Mouse (Mus musculus): Measurements from ENCODE around the gene Dusp1. TPM values are rescaled to one million over a fixed set of nuclear protein-coding genes. Genes with fewer than 3 reads are reported as not detected.
A peak's percentile ranks its signal among the peaks of the same experiment; 100 is the strongest.

Gene Dusp1
- polyA plus RNA-seq, 1 experiment from 2014 or later = 18.9 TPM

DNA sequence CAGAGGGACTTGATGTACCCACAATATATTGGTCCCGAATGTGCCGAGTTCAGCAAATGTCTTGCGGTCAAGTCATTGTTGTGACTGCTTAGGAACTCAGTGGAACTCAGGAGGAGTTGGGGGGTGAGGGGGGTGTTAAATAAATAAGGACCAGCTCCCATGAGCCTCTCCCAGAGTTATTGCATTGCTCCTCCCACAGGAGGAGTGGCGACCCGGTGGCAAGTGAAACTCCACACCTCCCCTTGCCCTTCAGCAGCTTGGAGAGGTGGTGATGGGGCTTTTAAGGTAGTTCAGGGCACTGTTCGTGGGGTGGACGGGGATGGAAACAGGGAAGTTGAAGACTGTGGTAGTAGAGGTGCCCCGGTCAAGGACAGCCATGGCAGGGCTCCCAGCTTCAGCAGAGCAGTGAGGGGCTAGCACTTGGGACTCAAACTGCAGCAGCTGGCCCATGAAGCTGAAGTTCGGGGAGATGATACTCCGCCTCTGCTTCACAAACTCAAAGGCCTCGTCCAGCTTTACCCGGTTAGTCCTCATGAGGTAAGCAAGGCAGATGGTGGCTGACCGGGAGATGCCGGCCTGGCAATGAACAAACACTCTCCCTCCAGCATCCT lies 55.8 kb downstream of the Dusp1 start:
- Histone ChIP-seq H3K27ac (ENCODE audit: low read depth, low read length) (no peak overlapping the region), H3K36me3 (ENCODE audit: control insufficient read depth, insufficient read depth) (no peaks in the 10 kb centered on the region), H3K27me3 (replicated peaks; ENCODE audit: control insufficient read depth, insufficient read depth, low read length) (no peaks in the 10 kb centered on the region), H3K9ac (ENCODE audit: low read depth, low read length) (no peak overlapping the region), H3K4me3 (ENCODE audit: low read depth, low read length) (peak overlapping the region; percentile 52), H3K4me2 (replicated peaks; ENCODE audit: low read depth) (peak overlapping the region; percentile 91), H3K4me1 (replicated peaks; ENCODE audit: control insufficient read depth, insufficient read depth, low read length) (0 out of 2 replicates have a peak, but pooled peaks cover 7% of the 10 kb centered on the region), H3K9me3 (ENCODE audit: control insufficient read depth) (no peaks in the 10 kb centered on the region)
- 77% methylated on average over 14 of the region's 14 CpGs for WGBS
- ATAC-seq = no peak
- TF ChIP-seq CTCF (IDR thresholded peaks at IDR 0.05; ENCODE audit: low read depth) = no peak

DNA sequence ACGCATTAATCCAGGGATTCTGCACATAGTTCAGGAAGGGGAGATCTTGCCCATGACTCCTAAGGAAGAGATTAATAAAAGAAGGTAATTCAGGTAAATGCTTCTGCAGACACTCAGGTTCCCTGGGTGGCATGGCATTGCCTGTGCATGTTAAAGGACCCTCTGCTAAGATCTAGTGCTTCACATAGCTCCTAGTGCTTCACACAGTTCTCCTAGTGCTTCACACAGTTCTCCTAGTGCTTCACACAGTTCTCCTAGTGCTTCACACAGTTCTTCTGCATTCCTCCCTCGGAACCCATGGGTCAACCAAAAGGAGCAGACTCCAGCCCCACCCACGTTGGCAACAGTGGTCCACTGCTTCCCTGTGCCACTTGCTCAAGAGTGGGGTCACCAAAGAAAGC lies 56.7 kb downstream of the Dusp1 start:
- no peak for TF ChIP-seq CTCF (IDR thresholded peaks at IDR 0.05; ENCODE audit: low read depth)

GRCm38 (mm10) chr17:26503981-26504671 lies 57.8 kb downstream of the Dusp1 start:
- no peaks in the 10 kb centered on the region for H3K9me3 ChIP-seq (ENCODE audit: control insufficient read depth)
- H3K27ac ChIP-seq (ENCODE audit: low read depth, low read length) = peak overlapping the region; percentile 31
- H3K36me3 ChIP-seq (ENCODE audit: control insufficient read depth, insufficient read depth) = no peaks in the 10 kb centered on the region
- H3K4me2 ChIP-seq (replicated peaks; ENCODE audit: low read depth) = no peak overlapping the region; the same call in 1 of the 2 replicates
- 0 out of 2 replicates have a peak, but pooled peaks cover 7% of the 10 kb centered on the region for H3K4me1 ChIP-seq (replicated peaks; ENCODE audit: control insufficient read depth, insufficient read depth, low read length)
- ATAC-seq = no peak
- WGBS = 51% methylated on average over 11 of the region's 11 CpGs
- no peak for TF ChIP-seq CTCF (IDR thresholded peaks at IDR 0.05; ENCODE audit: low read depth)
- H3K4me3 ChIP-seq (ENCODE audit: low read depth, low read length) = no peak overlapping the region
- H3K27me3 ChIP-seq (replicated peaks; ENCODE audit: control insufficient read depth, insufficient read depth, low read length) = no peaks in the 10 kb centered on the region
- H3K9ac ChIP-seq (ENCODE audit: low read depth, low read length) = no peak overlapping the region

More for the DNA sequence above, 56.7 kb downstream of the Dusp1 start:
- no peak for ATAC-seq
- H3K9me3 ChIP-seq (ENCODE audit: control insufficient read depth) = no peaks in the 10 kb centered on the region
- no peak overlapping the region for H3K27ac ChIP-seq (ENCODE audit: low read depth, low read length)
- H3K9ac ChIP-seq (ENCODE audit: low read depth, low read length) = no peak overlapping the region
- no peaks in the 10 kb centered on the region for H3K27me3 ChIP-seq (replicated peaks; ENCODE audit: control insufficient read depth, insufficient read depth, low read length)
- 73% methylated on average over 3 of the region's 3 CpGs for WGBS
- H3K4me2 ChIP-seq (replicated peaks; ENCODE audit: low read depth) = no peak overlapping the region
- no peaks in the 10 kb centered on the region for H3K36me3 ChIP-seq (ENCODE audit: control insufficient read depth, insufficient read depth)
- H3K4me3 ChIP-seq (ENCODE audit: low read depth, low read length) = no peak overlapping the region
- 0 out of 2 replicates have a peak, but pooled peaks cover 7% of the 10 kb centered on the region for H3K4me1 ChIP-seq (replicated peaks; ENCODE audit: control insufficient read depth, insufficient read depth, low read length)

DNA sequence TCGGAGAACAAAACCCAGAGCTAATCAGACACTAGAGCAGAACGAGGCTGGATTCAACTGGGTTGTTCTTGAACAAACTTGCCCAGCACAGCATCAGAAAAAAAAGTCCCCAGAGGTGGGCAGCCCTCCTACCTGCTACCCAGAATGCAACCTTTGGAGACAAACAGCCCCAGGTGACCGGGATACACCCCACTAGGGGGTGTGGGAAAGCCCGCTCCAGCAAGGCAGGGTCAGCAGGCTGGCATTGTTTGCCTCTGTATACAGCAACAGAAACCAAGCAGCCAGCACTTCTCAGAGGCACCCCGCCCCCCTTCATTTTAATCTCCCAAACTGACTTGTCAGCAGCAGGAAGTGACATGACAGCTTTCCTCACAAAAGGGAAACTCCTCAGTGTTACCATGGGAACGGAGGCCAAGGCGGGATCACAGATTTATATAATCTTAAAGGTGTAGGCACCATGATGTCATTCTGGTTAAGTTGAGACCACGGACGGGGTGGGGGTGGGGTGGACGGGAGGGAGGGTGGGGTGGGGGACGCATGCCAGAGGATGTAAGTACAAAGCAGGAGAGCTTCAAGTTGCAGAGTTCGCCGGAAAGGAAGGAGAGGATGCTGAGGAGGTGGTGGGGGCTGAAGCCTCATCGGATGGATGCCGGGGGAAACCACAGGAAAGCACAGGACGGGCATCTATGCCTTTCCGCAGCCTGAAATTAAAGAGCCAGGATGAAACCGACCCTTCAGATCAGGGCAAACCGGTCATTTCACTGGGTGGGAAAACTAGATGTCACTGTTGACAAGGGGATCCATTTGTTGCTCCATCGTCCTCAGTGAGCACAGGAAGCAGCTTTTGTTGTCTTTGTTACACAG lies 58.9 kb downstream of the Dusp1 start:
- Histone ChIP-seq H3K36me3 (ENCODE audit: control insufficient read depth, insufficient read depth) (no peaks in the 10 kb centered on the region), H3K9ac (ENCODE audit: low read depth, low read length) (no peak overlapping the region; the same call in 1 of the 2 replicates)
- 9% methylated on average over 20 of the region's 20 CpGs for WGBS

DNA sequence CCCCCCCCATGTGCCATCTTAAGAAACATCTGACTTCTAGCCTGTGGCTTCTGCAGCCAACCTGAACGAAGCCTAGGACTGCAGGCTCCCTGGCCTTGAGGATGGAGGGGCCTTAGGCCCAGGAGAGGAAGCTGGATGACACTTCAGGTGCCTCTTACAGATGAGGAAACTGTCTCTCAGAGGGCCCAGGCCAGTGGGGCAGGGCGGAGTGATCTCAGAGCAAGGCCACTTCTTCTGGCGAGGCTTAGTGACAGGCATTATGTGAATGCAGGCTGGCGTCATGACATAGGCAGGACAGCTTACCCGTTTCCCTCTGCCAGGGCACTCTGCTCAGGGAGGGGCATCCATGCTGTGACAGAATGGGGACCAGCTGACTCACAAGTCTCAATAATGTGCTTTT lies 60.1 kb downstream of the Dusp1 start:
- no peak for TF ChIP-seq CTCF (IDR thresholded peaks at IDR 0.05; ENCODE audit: low read depth)
- Histone ChIP-seq H3K36me3 (ENCODE audit: control insufficient read depth, insufficient read depth) (no peaks in the 10 kb centered on the region), H3K9me3 (ENCODE audit: control insufficient read depth) (no peaks in the 10 kb centered on the region), H3K9ac (ENCODE audit: low read depth, low read length) (no peak overlapping the region), H3K27me3 (replicated peaks; ENCODE audit: control insufficient read depth, insufficient read depth, low read length) (no peaks in the 10 kb centered on the region), H3K4me2 (replicated peaks; ENCODE audit: low read depth) (no peak overlapping the region), H3K27ac (ENCODE audit: low read depth, low read length) (no peak overlapping the region), H3K4me3 (ENCODE audit: low read depth, low read length) (no peak overlapping the region), H3K4me1 (replicated peaks; ENCODE audit: control insufficient read depth, insufficient read depth, low read length) (0 out of 2 replicates have a peak, but pooled peaks cover 7% of the 10 kb centered on the region)
- 91% methylated on average over 5 of the region's 5 CpGs for WGBS
- ATAC-seq = no peak

More for the DNA sequence above, 58.9 kb downstream of the Dusp1 start:
- no peaks in the 10 kb centered on the region for H3K9me3 ChIP-seq (ENCODE audit: control insufficient read depth)
- peak overlapping the region; percentile 44 for H3K4me2 ChIP-seq (replicated peaks; ENCODE audit: low read depth)
- H3K4me3 ChIP-seq (ENCODE audit: low read depth, low read length) = peak overlapping the region; percentile 5; the same call in 1 of the 2 replicates
- H3K27ac ChIP-seq (ENCODE audit: low read depth, low read length) = peak overlapping the region; percentile 31; the same call in 1 of the 2 replicates
- ATAC-seq = peak; percentile 68
- TF ChIP-seq CTCF (IDR thresholded peaks at IDR 0.05; ENCODE audit: low read depth) = no peak
- H3K4me1 ChIP-seq (replicated peaks; ENCODE audit: control insufficient read depth, insufficient read depth, low read length) = 0 out of 2 replicates have a peak, but pooled peaks cover 7% of the 10 kb centered on the region
- no peaks in the 10 kb centered on the region for H3K27me3 ChIP-seq (replicated peaks; ENCODE audit: control insufficient read depth, insufficient read depth, low read length)

DNA sequence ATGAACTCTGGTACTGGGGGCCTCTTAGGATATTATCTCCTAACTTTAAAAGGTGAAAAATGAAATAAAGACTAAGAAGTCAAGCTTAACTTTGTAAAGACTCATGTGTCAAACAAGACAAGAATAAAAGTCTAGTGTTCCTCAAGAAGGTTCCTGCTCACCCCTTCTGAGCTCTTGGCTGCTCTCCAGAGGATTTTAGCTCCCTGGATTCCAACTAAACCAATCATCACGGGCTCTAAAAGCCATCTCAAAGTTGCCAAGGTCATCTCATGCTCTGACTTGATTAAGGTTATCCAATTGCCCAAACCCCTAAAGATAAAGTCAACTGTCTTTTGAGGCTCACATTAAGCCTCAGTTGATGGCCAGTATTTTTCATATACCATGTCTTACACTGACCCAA lies 63.3 kb downstream of the Dusp1 start:
- no peak for TF ChIP-seq CTCF (IDR thresholded peaks at IDR 0.05; ENCODE audit: low read depth)
- 35% methylated on average over 1 of the region's 1 CpGs for WGBS
- no peak for ATAC-seq
- no peak overlapping the region for H3K27ac ChIP-seq (ENCODE audit: low read depth, low read length)
- H3K36me3 ChIP-seq (ENCODE audit: control insufficient read depth, insufficient read depth) = no peaks in the 10 kb centered on the region
- H3K9ac ChIP-seq (ENCODE audit: low read depth, low read length) = no peak overlapping the region
- no peaks in the 10 kb centered on the region for H3K27me3 ChIP-seq (replicated peaks; ENCODE audit: control insufficient read depth, insufficient read depth, low read length)
- 0 out of 2 replicates have a peak, but pooled peaks cover 6% of the 10 kb centered on the region for H3K4me1 ChIP-seq (replicated peaks; ENCODE audit: control insufficient read depth, insufficient read depth, low read length)
- H3K4me2 ChIP-seq (replicated peaks; ENCODE audit: low read depth) = no peak overlapping the region
- H3K9me3 ChIP-seq (ENCODE audit: control insufficient read depth) = no peaks in the 10 kb centered on the region
- H3K4me3 ChIP-seq (ENCODE audit: low read depth, low read length) = no peak overlapping the region
